25 mouse cellular contexts compared by ENCODE assay signal in genomic region chr3:89218271-89218670, GRCm38 (mm10). TPM values are rescaled to one million over a fixed set of nuclear protein-coding genes. Genes with fewer than 3 reads are reported as not detected.
DNase-seq lines count a peak whose midpoint lies in the region; ATAC-seq lines count a peak whose summit lies in the region.
"Had no signal": no experiment of that assay in that cellular context is flagged by ENCODE, and none has a peak within 500 bp of the region (broad histone marks: within the 10 kb centered on the region; RNA-seq: fewer than 3 reads in every experiment).

No protein-coding gene starts in this region.

- no peaks in the 10 kb centered on the region for H3K9me3 ChIP-seq in hindbrain, embryonic 10.5 days
- no peaks in the 10 kb centered on the region for H3K9me3 ChIP-seq in hindbrain, embryonic 11.5 days (ENCODE audit: control insufficient read depth, low read length)
- no peaks in the 10 kb centered on the region for H3K9me3 ChIP-seq in midbrain, embryonic 10.5 days (replicated peaks)
- H3K9me3 ChIP-seq in midbrain, embryonic 16.5 days (replicated peaks; ENCODE audit: control insufficient read depth, low read length, poor library complexity, severe bottlenecking): no peaks in the 10 kb centered on the region
- no peaks in the 10 kb centered on the region for H3K9me3 ChIP-seq in lung, embryonic 15.5 days
- H3K9me3 ChIP-seq: embryonic facial prominence, embryonic 12.5 days; G1E; limb, embryonic 12.5 days; liver, embryonic 12.5 days had no signal

- no peak overlapping the region for H3K4me3 ChIP-seq in hindbrain, embryonic 10.5 days
- H3K4me3 ChIP-seq in hindbrain, embryonic 11.5 days (ENCODE audit: low read depth, low read length): no peak overlapping the region
- H3K4me3 ChIP-seq in midbrain, embryonic 10.5 days: peak overlapping the region; percentile 6; the same call in 1 of the 2 replicates
- no peak overlapping the region for H3K4me3 ChIP-seq in midbrain, embryonic 16.5 days (ENCODE audit: low read depth, low read length)
- no peak overlapping the region for H3K4me3 ChIP-seq in lung, embryonic 15.5 days
- H3K4me3 ChIP-seq: embryonic facial prominence, embryonic 12.5 days; heart, adult 2 months; limb, embryonic 12.5 days; liver, embryonic 12.5 days had no signal

- WGBS in hindbrain, embryonic 10.5 days: 87% methylated on average over 1 of the region's 1 CpGs
- 100% methylated on average over 1 of the region's 1 CpGs for WGBS in hindbrain, embryonic 11.5 days
- WGBS in midbrain, embryonic 10.5 days: 89% methylated on average over 1 of the region's 1 CpGs
- 66% methylated on average over 1 of the region's 1 CpGs for WGBS in midbrain, embryonic 16.5 days
- WGBS in lung, embryonic 15.5 days: 57% methylated on average over 1 of the region's 1 CpGs

- no peaks in the 10 kb centered on the region for H3K27me3 ChIP-seq in hindbrain, embryonic 10.5 days (ENCODE audit: insufficient read depth, poor library complexity, severe bottlenecking)
- no peaks in the 10 kb centered on the region for H3K27me3 ChIP-seq in hindbrain, embryonic 11.5 days (ENCODE audit: control insufficient read depth, insufficient read depth, low read length)
- H3K27me3 ChIP-seq in midbrain, embryonic 10.5 days (ENCODE audit: low read depth, poor library complexity, severe bottlenecking): no peaks in the 10 kb centered on the region
- no peaks in the 10 kb centered on the region for H3K27me3 ChIP-seq in midbrain, embryonic 16.5 days (ENCODE audit: control insufficient read depth, insufficient read depth, low read depth, low read length)
- H3K27me3 ChIP-seq in lung, embryonic 15.5 days: no peaks in the 10 kb centered on the region
- H3K27me3 ChIP-seq: CH12.LX; embryonic facial prominence, embryonic 12.5 days; limb, embryonic 12.5 days; Patski had no signal

- no peak overlapping the region for H3K9ac ChIP-seq in hindbrain, embryonic 11.5 days (ENCODE audit: low read depth, low read length)
- no peak overlapping the region for H3K9ac ChIP-seq in midbrain, embryonic 16.5 days (ENCODE audit: low read depth, low read length)
- no peak overlapping the region for H3K9ac ChIP-seq in lung, embryonic 15.5 days
- H3K9ac ChIP-seq: embryonic facial prominence, embryonic 12.5 days; limb, embryonic 12.5 days; liver, embryonic 12.5 days had no signal

- ATAC-seq in hindbrain, embryonic 11.5 days (ENCODE audit: low FRiP score): no peak
- no peak for ATAC-seq in midbrain, embryonic 16.5 days
- 0 out of 2 replicates have a peak, but pooled peaks have one; percentile 7 for ATAC-seq in lung, embryonic 15.5 days (ENCODE audit: borderline replicate concordance, extremely low read depth, low FRiP score, low TSS enrichment)
- ATAC-seq: intestine, postnatal 0 days; liver, embryonic 12.5 days; Patski had no signal

- H3K27ac ChIP-seq in hindbrain, embryonic 10.5 days: peak overlapping the region; percentile 43
- H3K27ac ChIP-seq in hindbrain, embryonic 11.5 days (ENCODE audit: low read depth, low read length): no peak overlapping the region
- H3K27ac ChIP-seq in midbrain, embryonic 10.5 days (replicated peaks): peak overlapping the region; percentile 67; the same call in 1 of the 2 replicates
- no peak overlapping the region for H3K27ac ChIP-seq in midbrain, embryonic 16.5 days (ENCODE audit: low read length)
- peak overlapping the region; percentile 89 for H3K27ac ChIP-seq in lung, embryonic 15.5 days
- H3K27ac ChIP-seq: embryonic facial prominence, embryonic 12.5 days; heart, adult 2 months; limb, embryonic 12.5 days; liver, embryonic 12.5 days; macrophage; stomach, postnatal 0 days had no signal

- no peak for DNase-seq in hindbrain, embryonic 10.5 days (ENCODE audit: low spot score)
- no peak for DNase-seq in hindbrain, embryonic 11.5 days (ENCODE audit: low spot score)
- no peak for DNase-seq in midbrain, embryonic 10.5 days (ENCODE audit: low spot score)
- peak; percentile 85 for DNase-seq in lung, postnatal 25 days (ENCODE audit: low spot score)
- no peak for DNase-seq in thymus, postnatal 14 days
- DNase-seq: adrenal gland, adult 2 months; B cell, adult 2 months; cerebellum, adult 11 months; cerebellum, postnatal 14 days; gastrocnemius, postnatal 36 days; heart, adult 2 months; kidney, postnatal 25 days; layer of hippocampus, postnatal 36 days; thymus, adult 2 months had no signal

- no peak overlapping the region for H3K4me2 ChIP-seq in hindbrain, embryonic 11.5 days (replicated peaks; ENCODE audit: low read depth, low read length)
- H3K4me2 ChIP-seq in midbrain, embryonic 16.5 days (ENCODE audit: low read length): no peak overlapping the region
- H3K4me2 ChIP-seq in lung, embryonic 15.5 days: peak overlapping the region; percentile 36
- H3K4me2 ChIP-seq: embryonic facial prominence, embryonic 12.5 days; limb, embryonic 12.5 days; liver, embryonic 12.5 days had no signal

- peaks cover 56% of the 10 kb centered on the region for H3K36me3 ChIP-seq in hindbrain, embryonic 10.5 days
- no peaks in the 10 kb centered on the region; the same call in 1 of the 2 replicates for H3K36me3 ChIP-seq in hindbrain, embryonic 11.5 days (ENCODE audit: control insufficient read depth, insufficient read depth, low read length)
- H3K36me3 ChIP-seq in midbrain, embryonic 10.5 days: peaks cover 65% of the 10 kb centered on the region
- H3K36me3 ChIP-seq in midbrain, embryonic 16.5 days (ENCODE audit: control insufficient read depth, insufficient read depth, low read length): no peaks in the 10 kb centered on the region
- no peaks in the 10 kb centered on the region for H3K36me3 ChIP-seq in lung, embryonic 15.5 days
- H3K36me3 ChIP-seq: G1E; liver, embryonic 12.5 days had no signal

- peaks cover 86% of the 10 kb centered on the region for H3K4me1 ChIP-seq in hindbrain, embryonic 10.5 days (replicated peaks)
- H3K4me1 ChIP-seq in hindbrain, embryonic 11.5 days (replicated peaks; ENCODE audit: control insufficient read depth, insufficient read depth, low read length): peaks cover 3% of the 10 kb centered on the region; the same call in 1 of the 2 replicates
- peaks cover 91% of the 10 kb centered on the region for H3K4me1 ChIP-seq in midbrain, embryonic 10.5 days
- peaks cover 14% of the 10 kb centered on the region for H3K4me1 ChIP-seq in midbrain, embryonic 16.5 days (ENCODE audit: control insufficient read depth, insufficient read depth, low read length)
- peaks cover 49% of the 10 kb centered on the region for H3K4me1 ChIP-seq in lung, embryonic 15.5 days

RNA-seq across cellular contexts. Expression of gene Thbs3, which starts 3.3 kb away (rescaled TPM):
- polyA plus RNA-seq in hindbrain, embryonic 10.5 days (2016; fragmentation: Nextera tagmentation; extraction: Ambion mirVana): 65.5 and 74.7 TPM in 2 replicates
- 40.9 and 44.5 TPM in 2 replicates for polyA plus RNA-seq in hindbrain, embryonic 11.5 days (2014; fragmentation: Nextera tagmentation; extraction: Ambion mirVana)
- 82.2 and 108 TPM in 2 replicates for polyA plus RNA-seq in midbrain, embryonic 10.5 days (2016; fragmentation: Nextera tagmentation; extraction: Ambion mirVana)
- 52.2 and 53.6 TPM in 2 replicates for polyA plus RNA-seq in midbrain, embryonic 16.5 days (2015; fragmentation: Nextera tagmentation; extraction: Ambion mirVana)
- polyA plus RNA-seq in lung, embryonic 15.5 days (2015; fragmentation: Nextera tagmentation; extraction: Ambion mirVana): 54.4 and 58.4 TPM in 2 replicates

RNA-seq across cellular contexts. Expression of gene Mtx1, which starts 8.6 kb away (rescaled TPM):
- polyA plus RNA-seq in hindbrain, embryonic 10.5 days (2016; fragmentation: Nextera tagmentation; extraction: Ambion mirVana): 228 and 232 TPM in 2 replicates
- 180 and 181 TPM in 2 replicates for polyA plus RNA-seq in hindbrain, embryonic 11.5 days (2014; fragmentation: Nextera tagmentation; extraction: Ambion mirVana)
- 238 TPM in 2 replicates for polyA plus RNA-seq in midbrain, embryonic 10.5 days (2016; fragmentation: Nextera tagmentation; extraction: Ambion mirVana)
- polyA plus RNA-seq in midbrain, embryonic 16.5 days (2015; fragmentation: Nextera tagmentation; extraction: Ambion mirVana): 145 and 150 TPM in 2 replicates
- 195 and 197 TPM in 2 replicates for polyA plus RNA-seq in lung, embryonic 15.5 days (2015; fragmentation: Nextera tagmentation; extraction: Ambion mirVana)

RNA-seq across cellular contexts. Expression of gene Muc1, which starts 10.6 kb away (rescaled TPM):
- 1.1 and 1.8 TPM in 2 replicates for polyA plus RNA-seq in hindbrain, embryonic 10.5 days (2016; fragmentation: Nextera tagmentation; extraction: Ambion mirVana)
- 1.4 and 2.1 TPM in 2 replicates for polyA plus RNA-seq in hindbrain, embryonic 11.5 days (2014; fragmentation: Nextera tagmentation; extraction: Ambion mirVana)
- polyA plus RNA-seq in midbrain, embryonic 10.5 days (2016; fragmentation: Nextera tagmentation; extraction: Ambion mirVana): 1.8 and 3.4 TPM in 2 replicates
- 0.57 and 1.5 TPM in 2 replicates for polyA plus RNA-seq in midbrain, embryonic 16.5 days (2015; fragmentation: Nextera tagmentation; extraction: Ambion mirVana)
- polyA plus RNA-seq in lung, embryonic 15.5 days (2015; fragmentation: Nextera tagmentation; extraction: Ambion mirVana): 74.3 and 88.9 TPM in 2 replicates
- polyA plus RNA-seq: G1E; liver, embryonic 12.5 days; macrophage had no signal

RNA-seq across cellular contexts. Expression of gene Gba, which starts 15.5 kb away (rescaled TPM):
- polyA plus RNA-seq in hindbrain, embryonic 10.5 days (2016; fragmentation: Nextera tagmentation; extraction: Ambion mirVana): 41.0 and 50.0 TPM in 2 replicates
- 43.7 and 47.3 TPM in 2 replicates for polyA plus RNA-seq in hindbrain, embryonic 11.5 days (2014; fragmentation: Nextera tagmentation; extraction: Ambion mirVana)
- polyA plus RNA-seq in midbrain, embryonic 10.5 days (2016; fragmentation: Nextera tagmentation; extraction: Ambion mirVana): 37.1 and 41.5 TPM in 2 replicates
- polyA plus RNA-seq in midbrain, embryonic 16.5 days (2015; fragmentation: Nextera tagmentation; extraction: Ambion mirVana): 46.4 and 49.0 TPM in 2 replicates
- 37.2 and 42.6 TPM in 2 replicates for polyA plus RNA-seq in lung, embryonic 15.5 days (2015; fragmentation: Nextera tagmentation; extraction: Ambion mirVana)

RNA-seq across cellular contexts. Expression of gene Krtcap2, which starts 27.5 kb away (rescaled TPM):
- 276 and 282 TPM in 2 replicates for polyA plus RNA-seq in hindbrain, embryonic 10.5 days (2016; fragmentation: Nextera tagmentation; extraction: Ambion mirVana)
- 276 and 289 TPM in 2 replicates for polyA plus RNA-seq in hindbrain, embryonic 11.5 days (2014; fragmentation: Nextera tagmentation; extraction: Ambion mirVana)
- 268 and 282 TPM in 2 replicates for polyA plus RNA-seq in midbrain, embryonic 10.5 days (2016; fragmentation: Nextera tagmentation; extraction: Ambion mirVana)
- 195 TPM in 2 replicates for polyA plus RNA-seq in midbrain, embryonic 16.5 days (2015; fragmentation: Nextera tagmentation; extraction: Ambion mirVana)
- polyA plus RNA-seq in lung, embryonic 15.5 days (2015; fragmentation: Nextera tagmentation; extraction: Ambion mirVana): 282 and 311 TPM in 2 replicates

Comparison
In these comparisons a context has a peak if more than half of its experiments do, and no peak if none do; other contexts are left out.
1. H3K27ac ChIP-seq: peak in hindbrain, embryonic 10.5 days (single experiment), midbrain, embryonic 10.5 days (single experiment) and lung, embryonic 15.5 days (single experiment); none in hindbrain, embryonic 11.5 days (single experiment) and midbrain, embryonic 16.5 days (single experiment).
2. RNA of gene Muc1, which starts 10.6 kb away (polyA plus RNA-seq): 74.3 to 88.9 TPM in lung, embryonic 15.5 days; 1.8 to 3.4 TPM in midbrain, embryonic 10.5 days, 1.1 to 1.8 TPM in hindbrain, embryonic 10.5 days, 0.57 to 1.5 TPM in midbrain, embryonic 16.5 days and 1.4 to 2.1 TPM in hindbrain, embryonic 11.5 days; every median in the first group is over 10 times any median in the second.